ENCODE assay signal across 8 mouse cellular contexts in the genomic region with DNA sequence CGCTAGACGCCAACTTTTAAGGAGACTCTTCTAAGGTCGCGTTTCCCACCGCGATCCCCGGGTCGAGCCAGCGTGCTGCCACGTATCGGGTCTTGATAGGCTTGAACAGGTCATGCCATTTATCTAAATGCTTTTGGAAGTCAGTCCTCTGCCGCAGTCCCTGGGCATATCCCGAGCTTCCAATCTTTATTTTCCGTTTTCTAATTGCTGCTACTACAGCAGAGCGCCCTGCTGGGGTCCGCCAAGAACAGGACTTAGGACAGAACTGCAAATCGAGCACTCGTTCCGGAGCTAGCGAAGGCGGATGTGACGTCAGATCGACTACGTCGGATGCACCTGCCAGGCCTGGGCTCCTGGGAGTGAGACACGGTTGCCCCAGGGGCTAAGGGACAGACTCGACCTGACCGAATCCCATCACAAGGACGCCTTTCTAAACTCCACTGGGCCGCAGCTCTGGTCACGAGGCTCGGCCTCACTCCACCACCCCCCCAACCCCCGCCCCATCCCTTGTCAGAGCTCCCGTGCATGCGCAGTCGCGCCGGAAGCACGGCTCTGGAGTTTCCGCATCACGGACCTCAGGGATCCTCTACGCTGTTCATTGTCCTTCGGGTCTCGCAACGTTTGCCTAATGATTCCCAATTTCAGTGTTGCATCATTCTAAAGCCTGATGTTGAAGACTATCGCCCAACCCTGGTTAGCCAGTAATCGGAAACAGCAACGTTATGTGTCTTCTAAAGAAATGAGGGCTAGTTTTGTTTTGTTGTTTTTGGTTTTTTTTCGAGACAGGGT. TPM values are rescaled to one million over a fixed set of nuclear protein-coding genes. Genes with fewer than 3 reads are reported as not detected.
DNase-seq lines count a peak whose midpoint lies in the region; ATAC-seq and TF ChIP-seq lines count a peak whose summit lies in the region.

No protein-coding gene starts in this region.

- peak; percentile 78 for TF ChIP-seq POLR2A in bone marrow, adult 2 months (IDR thresholded peaks at IDR 0.05; ENCODE audit: borderline replicate concordance, control insufficient read depth, low read depth, low read length)

- peak overlapping the region; percentile 72 for H3K4me2 ChIP-seq in embryonic facial prominence, embryonic 15.5 days (replicated peaks)
- H3K4me2 ChIP-seq in kidney, embryonic 14.5 days (replicated peaks; ENCODE audit: low read depth, low read length), result peak overlapping the region; percentile 52
- H3K4me2 ChIP-seq in limb, embryonic 15.5 days, result peak overlapping the region; percentile 74

- no peak for TF ChIP-seq CTCF in bone marrow, adult 2 months (IDR thresholded peaks at IDR 0.05; ENCODE audit: control insufficient read depth, insufficient read depth, low read length)

- no peaks in the 10 kb centered on the region; the same call in 1 of the 2 replicates for H3K4me1 ChIP-seq in bone marrow, adult 2 months (ENCODE audit: control insufficient read depth, insufficient read depth, low read length)
- H3K4me1 ChIP-seq in embryonic facial prominence, embryonic 15.5 days, result no peaks in the 10 kb centered on the region
- H3K4me1 ChIP-seq in kidney, embryonic 14.5 days (ENCODE audit: control insufficient read depth, insufficient read depth, low read length), result no peaks in the 10 kb centered on the region
- H3K4me1 ChIP-seq in limb, embryonic 15.5 days, result peaks cover 4% of the 10 kb centered on the region; the same call in 1 of the 2 replicates

- WGBS in bone marrow, adult 2 months, result under 1% methylated on average over 49 of the region's 49 CpGs
- 2% methylated on average over 49 of the region's 49 CpGs for WGBS in embryonic facial prominence, embryonic 15.5 days
- WGBS in kidney, embryonic 14.5 days, result 2% methylated on average over 49 of the region's 49 CpGs
- WGBS in limb, embryonic 15.5 days, result 1% methylated on average over 49 of the region's 49 CpGs

- no peaks in the 10 kb centered on the region for H3K9me3 ChIP-seq in embryonic facial prominence, embryonic 15.5 days (replicated peaks)
- no peaks in the 10 kb centered on the region for H3K9me3 ChIP-seq in kidney, embryonic 14.5 days (ENCODE audit: control insufficient read depth, low read length)
- no peaks in the 10 kb centered on the region for H3K9me3 ChIP-seq in limb, embryonic 15.5 days

- H3K27me3 ChIP-seq in embryonic facial prominence, embryonic 15.5 days, result no peaks in the 10 kb centered on the region
- H3K27me3 ChIP-seq in kidney, embryonic 14.5 days (ENCODE audit: control insufficient read depth, insufficient read depth, low read length), result no peaks in the 10 kb centered on the region
- no peaks in the 10 kb centered on the region for H3K27me3 ChIP-seq in limb, embryonic 15.5 days

- peak overlapping the region; percentile 93 for H3K4me3 ChIP-seq in bone marrow, adult 2 months (replicated peaks; ENCODE audit: control insufficient read depth, low read depth, low read length)
- peak overlapping the region; percentile 69 for H3K4me3 ChIP-seq in embryonic facial prominence, embryonic 15.5 days (replicated peaks)
- H3K4me3 ChIP-seq in kidney, embryonic 14.5 days (ENCODE audit: low read length), result peak overlapping the region; percentile 48
- H3K4me3 ChIP-seq in limb, embryonic 15.5 days, result peak overlapping the region; percentile 59

- peak overlapping the region; percentile 45 for H3K9ac ChIP-seq in embryonic facial prominence, embryonic 15.5 days
- H3K9ac ChIP-seq in kidney, embryonic 14.5 days (ENCODE audit: low read depth, low read length), result peak overlapping the region; percentile 55
- H3K9ac ChIP-seq in limb, embryonic 15.5 days, result peak overlapping the region; percentile 56

- peaks cover 10% of the 10 kb centered on the region for H3K36me3 ChIP-seq in embryonic facial prominence, embryonic 15.5 days
- H3K36me3 ChIP-seq in kidney, embryonic 14.5 days (ENCODE audit: control insufficient read depth, insufficient read depth, low read length), result peaks cover 17% of the 10 kb centered on the region
- H3K36me3 ChIP-seq in limb, embryonic 15.5 days, result peaks cover 13% of the 10 kb centered on the region

- DNase-seq in 416B (ENCODE audit: low read depth), result peak; percentile 96
- DNase-seq in heart, adult 8-10 months (ENCODE audit: low spot score), result peak; percentile 90
- peak; percentile 74 to 87 for DNase-seq in monocyte, adult 2 months (ENCODE audit: low read depth in 1 of 2, low spot score in 2 of 2)
- peak; percentile 85 to 88 for DNase-seq in spleen, postnatal 36 days (ENCODE audit: low spot score in 2 of 2)

- peak; percentile 93 for ATAC-seq in embryonic facial prominence, embryonic 15.5 days (ENCODE audit: insufficient number of reproducible peaks, low FRiP score, low TSS enrichment, low read depth)
- peak; percentile 95 for ATAC-seq in kidney, embryonic 14.5 days (ENCODE audit: low FRiP score, low TSS enrichment)
- peak; percentile 91 for ATAC-seq in limb, embryonic 15.5 days (ENCODE audit: insufficient number of reproducible peaks, low FRiP score, low TSS enrichment, low read depth)

- peak overlapping the region; percentile 97 for H3K27ac ChIP-seq in bone marrow, adult 2 months (ENCODE audit: control insufficient read depth, insufficient read depth, low read depth, low read length, poor library complexity)
- H3K27ac ChIP-seq in embryonic facial prominence, embryonic 15.5 days (replicated peaks), result peak overlapping the region; percentile 95
- peak overlapping the region; percentile 96 for H3K27ac ChIP-seq in kidney, embryonic 14.5 days (ENCODE audit: low read depth, low read length)
- peak overlapping the region; percentile 95 for H3K27ac ChIP-seq in limb, embryonic 15.5 days

RNA-seq across cellular contexts. Expression of a gene that starts 21.9 kb away (rescaled TPM):
- polyA plus RNA-seq in bone marrow, adult 2 months (2011; ENCODE audit: insufficient read depth, insufficient read length, low replicate concordance, missing spikeins), result 275 and 382 TPM in 2 replicates
- polyA plus RNA-seq in embryonic facial prominence, embryonic 15.5 days (2015; fragmentation: Nextera tagmentation; extraction: Ambion mirVana), result 173 and 175 TPM in 2 replicates
- total RNA-seq in heart, adult 8-10 months (2022), result 10 to 100 TPM; 76.7 to 95.7 (median 82.9) TPM
- 78.3 and 89.0 TPM in 2 replicates for polyA plus RNA-seq in kidney, embryonic 14.5 days (2014; fragmentation: Nextera tagmentation; extraction: Ambion mirVana)
- polyA plus RNA-seq in limb, embryonic 15.5 days (2015; fragmentation: Nextera tagmentation; extraction: Ambion mirVana), result 167 and 177 TPM in 2 replicates

RNA-seq across cellular contexts. Expression of a gene that starts 44.8 kb away (rescaled TPM):
- polyA plus RNA-seq in bone marrow, adult 2 months (2011; ENCODE audit: insufficient read depth, insufficient read length, low replicate concordance, missing spikeins), result 36.1 and 59.2 TPM in 2 replicates
- 36.7 and 47.0 TPM in 2 replicates for polyA plus RNA-seq in embryonic facial prominence, embryonic 15.5 days (2015; fragmentation: Nextera tagmentation; extraction: Ambion mirVana)
- total RNA-seq in heart, adult 8-10 months (2022), result 10 to 100 TPM; 55.7 to 68.3 (median 61.1) TPM
- 39.3 and 48.0 TPM in 2 replicates for polyA plus RNA-seq in kidney, embryonic 14.5 days (2014; fragmentation: Nextera tagmentation; extraction: Ambion mirVana)
- 35.2 and 39.2 TPM in 2 replicates for polyA plus RNA-seq in limb, embryonic 15.5 days (2015; fragmentation: Nextera tagmentation; extraction: Ambion mirVana)

RNA-seq across cellular contexts. Expression of a gene that starts 46.5 kb away (rescaled TPM):
- not detected in 2 replicates for polyA plus RNA-seq in bone marrow, adult 2 months (2011; ENCODE audit: insufficient read depth, insufficient read length, low replicate concordance, missing spikeins)
- polyA plus RNA-seq in embryonic facial prominence, embryonic 15.5 days (2015; fragmentation: Nextera tagmentation; extraction: Ambion mirVana), result 1.6 and 2.0 TPM in 2 replicates
- 100 to 1,000 TPM; 170 to 196 (median 181) TPM for total RNA-seq in heart, adult 8-10 months (2022)
- polyA plus RNA-seq in kidney, embryonic 14.5 days (2014; fragmentation: Nextera tagmentation; extraction: Ambion mirVana), result 21.0 and 25.9 TPM in 2 replicates
- 5.6 and 8.9 TPM in 2 replicates for polyA plus RNA-seq in limb, embryonic 15.5 days (2015; fragmentation: Nextera tagmentation; extraction: Ambion mirVana)

RNA-seq across cellular contexts. Expression of a gene that starts 57.2 kb away (rescaled TPM):
- polyA plus RNA-seq in bone marrow, adult 2 months (2011; ENCODE audit: insufficient read depth, insufficient read length, low replicate concordance, missing spikeins), result 20.4 and 38.4 TPM in 2 replicates
- 30.1 and 34.6 TPM in 2 replicates for polyA plus RNA-seq in embryonic facial prominence, embryonic 15.5 days (2015; fragmentation: Nextera tagmentation; extraction: Ambion mirVana)
- total RNA-seq in heart, adult 8-10 months (2022), result 100 to 1,000 TPM; 102 to 115 (median 107) TPM
- polyA plus RNA-seq in kidney, embryonic 14.5 days (2014; fragmentation: Nextera tagmentation; extraction: Ambion mirVana), result 40.4 and 83.2 TPM in 2 replicates
- 30.2 and 35.9 TPM in 2 replicates for polyA plus RNA-seq in limb, embryonic 15.5 days (2015; fragmentation: Nextera tagmentation; extraction: Ambion mirVana)

RNA-seq across cellular contexts. Expression of a gene that starts 59.2 kb away (rescaled TPM):
- polyA plus RNA-seq in bone marrow, adult 2 months (2011; ENCODE audit: insufficient read depth, insufficient read length, low replicate concordance, missing spikeins), result 4.6 and 18.9 TPM in 2 replicates
- 22.1 and 24.1 TPM in 2 replicates for polyA plus RNA-seq in embryonic facial prominence, embryonic 15.5 days (2015; fragmentation: Nextera tagmentation; extraction: Ambion mirVana)
- total RNA-seq in heart, adult 8-10 months (2022), result 10 to 100 TPM in 2 of 4 experiments, 1 to 10 TPM in 2; 6.3 to 12.0 (median 8.4) TPM
- 33.6 and 35.6 TPM in 2 replicates for polyA plus RNA-seq in kidney, embryonic 14.5 days (2014; fragmentation: Nextera tagmentation; extraction: Ambion mirVana)
- 24.9 and 26.4 TPM in 2 replicates for polyA plus RNA-seq in limb, embryonic 15.5 days (2015; fragmentation: Nextera tagmentation; extraction: Ambion mirVana)

Comparison
In these comparisons a context has a peak if more than half of its experiments do, and no peak if none do; other contexts are left out.
1. Peak in every context shown above with its lines: DNase-seq, ATAC-seq, H3K4me3 ChIP-seq and H3K27ac ChIP-seq.